Mouse (Mus musculus) megakaryocyte, adult 5-6 weeks (primary cell): ENCODE results near the gene Olfr1226. TPM values are rescaled to one million over a fixed set of nuclear protein-coding genes. Genes with fewer than 3 reads are reported as not detected.
"Not testable (repeated sequence)": the region's sequence is repeated elsewhere in the genome, so short reads cannot be mapped to it uniquely, and the experiment has no call there.

Source experiments
- ATAC-seq: 2 replicates; pipeline ENCODE4 v1.8.0; 2016; ENCODE audit warnings: mild to moderate bottlenecking, inconsistent platforms; ENCODE audit not compliant: poor library complexity, severe bottlenecking
- total RNA-seq, 2 experiments: library from RNA; stranded (forward) in 1 of 2; stranded (reverse) in 1 of 2; fragments of 153-499, 151-499 nt in 1 of 2; fragments of 221-1000, 200-1000 nt in 1 of 2; gene quantifications; 2 replicates each; pipeline versions ENCODE4 v1.2.3 to v1.2.4; 2015 to 2017

Olfr1226 gene
- total RNA-seq (2015): not detected in 2 replicates
- not detected in 2 replicates for total RNA-seq (2017)

DNA sequence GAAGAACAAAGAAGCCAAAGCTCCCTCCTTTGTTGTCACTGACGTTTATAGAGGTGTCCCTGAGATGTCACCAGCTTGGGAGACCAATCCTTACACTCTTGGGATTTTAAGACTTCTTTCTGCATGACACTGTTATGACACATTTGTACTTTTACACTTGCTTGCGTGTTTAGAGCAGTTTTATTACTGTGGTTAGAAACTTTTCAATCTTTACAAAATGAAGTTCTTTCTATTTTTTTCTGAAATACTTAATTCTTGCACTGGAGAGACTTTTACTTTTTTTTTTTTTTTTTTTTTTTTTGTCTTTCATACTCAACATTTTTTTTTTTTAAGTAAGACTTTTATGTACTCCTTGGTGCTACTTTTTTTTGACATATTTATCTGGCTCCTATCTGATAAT lies at the start of gene Olfr1226:
Gene Olfr1226 (minus strand): TSS at position 101 of the 400 bp plus-strand sequence.
- ATAC-seq: no peak

DNA sequence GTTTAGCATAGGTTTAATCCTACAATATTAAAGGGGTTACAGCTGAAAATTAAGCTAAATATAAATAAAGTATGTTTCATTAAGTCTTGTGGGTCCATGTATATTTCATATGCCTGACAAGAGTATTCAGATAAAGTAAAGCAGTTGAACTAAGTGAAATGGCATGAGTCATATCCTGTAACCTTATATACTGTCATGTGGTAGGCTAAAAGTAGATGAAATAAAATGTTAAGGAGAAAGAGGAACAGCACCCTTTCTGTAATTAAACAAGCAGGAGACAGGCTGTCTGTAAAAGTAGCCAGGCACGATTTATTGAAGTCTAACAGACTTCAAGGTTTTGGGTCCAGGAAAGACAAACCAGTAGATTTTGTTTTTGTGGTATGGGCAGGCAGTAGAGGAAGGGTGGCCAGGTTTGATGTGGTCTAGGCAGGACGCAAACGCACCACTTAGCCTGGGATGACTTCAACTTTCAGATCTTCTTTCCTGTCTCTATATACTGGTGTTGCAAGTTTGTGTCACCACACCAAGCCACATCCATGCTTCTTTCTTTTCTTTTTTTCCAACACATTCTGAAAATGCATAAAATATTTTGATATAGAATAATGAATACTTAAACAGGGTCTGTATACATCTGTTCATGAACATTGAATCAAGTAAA lies 3.4 kb downstream of the Olfr1226 start:
- peak; percentile 51; the same call in 1 of the 2 replicates for ATAC-seq

DNA sequence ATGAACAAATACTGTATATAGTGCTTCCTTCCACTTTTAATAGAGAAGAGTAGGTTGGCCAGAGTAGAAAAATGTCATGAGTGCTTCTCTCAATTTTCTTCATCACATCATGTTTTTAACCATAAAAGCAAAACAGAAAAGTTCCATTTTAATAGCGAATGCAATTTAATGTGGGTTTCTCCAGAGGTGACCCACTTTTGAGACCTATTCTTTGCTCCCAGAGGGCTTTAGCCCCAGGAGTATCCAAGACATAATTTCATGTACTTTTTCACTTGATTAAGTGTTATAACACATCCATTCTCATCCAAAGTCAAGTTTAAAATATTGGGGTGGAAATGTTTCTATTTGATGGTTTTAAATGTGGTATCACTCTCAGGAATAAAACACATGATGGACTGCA lies 25.3 kb downstream of the Olfr1226 start, which contains the start of gene Olfr1225:
Gene Olfr1225 (minus strand): TSS at position 101 of the 400 bp plus-strand sequence.
- no peak for ATAC-seq

DNA sequence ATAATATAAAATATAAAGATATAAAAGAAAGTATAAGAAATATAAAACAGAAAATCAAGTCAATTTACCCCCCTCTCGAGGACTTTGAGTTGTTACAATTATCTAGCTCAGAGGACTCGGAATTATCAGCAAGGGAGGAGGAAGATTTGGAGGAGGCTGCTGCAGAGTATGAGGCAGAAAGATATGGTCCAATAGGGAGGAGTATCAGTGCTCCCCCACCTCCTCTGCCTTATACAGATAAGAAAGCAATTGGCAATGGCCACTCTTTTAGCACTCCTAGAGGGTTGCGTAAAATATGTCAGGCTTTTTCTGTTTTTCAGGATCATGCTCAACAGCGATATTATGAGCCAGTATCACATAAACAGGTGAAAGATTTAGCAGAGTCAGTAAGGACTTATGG lies 35.1 kb downstream of the Olfr1226 start:
- not testable (repeated sequence) for ATAC-seq

DNA sequence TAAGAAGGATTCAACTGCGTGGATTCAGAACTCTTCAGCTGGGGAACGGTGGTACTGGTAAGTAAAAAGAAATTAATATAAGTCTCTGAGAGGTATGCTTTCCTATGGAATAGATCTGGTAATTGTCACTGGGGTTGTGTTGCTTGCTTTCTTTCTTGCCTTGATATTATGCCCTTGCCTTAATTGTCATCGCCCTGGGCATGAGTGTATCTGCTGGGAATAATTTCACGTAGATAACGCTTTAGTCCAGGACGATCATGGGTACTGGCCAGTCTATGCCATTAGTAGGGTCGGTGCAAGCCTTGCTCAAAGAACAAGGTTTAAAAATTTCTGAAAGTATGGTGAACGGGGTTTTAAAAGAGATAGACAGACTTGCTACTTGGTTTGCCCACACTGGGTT lies 35.9 kb downstream of the Olfr1226 start, which contains the start of gene Olfr1224-ps1:
Gene Olfr1224-ps1 (minus strand): TSS at position 101 of the 400 bp plus-strand sequence.
- not testable (repeated sequence) for ATAC-seq

DNA sequence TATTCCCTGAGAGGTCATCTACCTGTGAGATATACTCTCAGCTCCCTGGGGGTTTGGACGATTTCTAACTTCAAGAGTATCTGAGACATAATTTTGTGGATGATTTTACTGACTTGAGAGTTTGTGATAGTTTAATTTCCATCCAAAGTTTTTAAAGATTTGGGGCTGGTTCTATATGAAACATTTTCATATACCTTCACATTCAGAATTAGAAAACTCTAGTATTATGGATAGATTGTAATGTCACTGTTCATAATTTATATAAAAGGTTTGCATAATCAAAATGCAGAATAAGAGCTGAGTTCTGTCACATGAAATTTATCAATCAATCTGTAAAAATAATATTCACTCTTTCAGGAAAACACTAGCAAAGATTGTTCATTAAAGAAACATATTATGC lies 48.4 kb downstream of the Olfr1226 start, which contains the start of gene Olfr1223:
Gene Olfr1223 (minus strand): TSS at position 101 of the 400 bp plus-strand sequence.
- no peak for ATAC-seq

Other genes starting within 250 kb of the Olfr1226 start
- gene Olfr1212, start 246.1 kb downstream of the Olfr1226 start, total RNA-seq (2015): not detected in 2 replicates
- not detected in 2 replicates for gene Olfr1212, start 246.1 kb downstream of the Olfr1226 start, total RNA-seq (2017)
- not detected in 2 replicates for gene Gm13762, start 219.8 kb downstream of the Olfr1226 start, total RNA-seq (2015)
- not detected in 2 replicates for gene Gm13762, start 219.8 kb downstream of the Olfr1226 start, total RNA-seq (2017)
- gene Olfr1214, start 207.4 kb downstream of the Olfr1226 start, total RNA-seq (2015): not detected in 2 replicates
- not detected in 2 replicates for gene Olfr1214, start 207.4 kb downstream of the Olfr1226 start, total RNA-seq (2017)
- gene Olfr1215, start 193.1 kb downstream of the Olfr1226 start, total RNA-seq (2015): not detected in 2 replicates
- gene Olfr1215, start 193.1 kb downstream of the Olfr1226 start, total RNA-seq (2017): not detected in 2 replicates
- gene Olfr1216, start 181.7 kb downstream of the Olfr1226 start, total RNA-seq (2015): not detected in 2 replicates
- not detected in 2 replicates for gene Olfr1216, start 181.7 kb downstream of the Olfr1226 start, total RNA-seq (2017)
- gene Olfr1217, start 168.0 kb downstream of the Olfr1226 start, total RNA-seq (2015): not detected in 2 replicates
- not detected in 2 replicates for gene Olfr1217, start 168.0 kb downstream of the Olfr1226 start, total RNA-seq (2017)
- not detected in 2 replicates for gene Olfr1218, start 138.9 kb downstream of the Olfr1226 start, total RNA-seq (2015)
- not detected in 2 replicates for gene Olfr1218, start 138.9 kb downstream of the Olfr1226 start, total RNA-seq (2017)
- not detected in 2 replicates for gene Olfr1219, start 116.5 kb downstream of the Olfr1226 start, total RNA-seq (2015)
- gene Olfr1219, start 116.5 kb downstream of the Olfr1226 start, total RNA-seq (2017): not detected in 2 replicates
- not detected in 2 replicates for gene Olfr1220, start 93.2 kb downstream of the Olfr1226 start, total RNA-seq (2015)
- gene Olfr1220, start 93.2 kb downstream of the Olfr1226 start, total RNA-seq (2017): not detected in 2 replicates
- gene Olfr1221, start 82.8 kb downstream of the Olfr1226 start, total RNA-seq (2015): not detected in 2 replicates
- gene Olfr1221, start 82.8 kb downstream of the Olfr1226 start, total RNA-seq (2017): not detected in 2 replicates
- not detected in 2 replicates for gene Olfr1222, start 67.0 kb downstream of the Olfr1226 start, total RNA-seq (2015)
- not detected in 2 replicates for gene Olfr1222, start 67.0 kb downstream of the Olfr1226 start, total RNA-seq (2017)
- not detected in 2 replicates for gene Olfr1223, start 48.5 kb downstream of the Olfr1226 start, total RNA-seq (2015)
- gene Olfr1223, start 48.5 kb downstream of the Olfr1226 start, total RNA-seq (2017): not detected in 2 replicates
- not detected in 2 replicates for gene Olfr1224-ps1, start 36.0 kb downstream of the Olfr1226 start, total RNA-seq (2015)
- not detected in 2 replicates for gene Olfr1224-ps1, start 36.0 kb downstream of the Olfr1226 start, total RNA-seq (2017)
- not detected in 2 replicates for gene Olfr1225, start 25.4 kb downstream of the Olfr1226 start, total RNA-seq (2015)
- not detected in 2 replicates for gene Olfr1225, start 25.4 kb downstream of the Olfr1226 start, total RNA-seq (2017)
- not detected in 2 replicates for gene Olfr1228, start 54.0 kb upstream of the Olfr1226 start, total RNA-seq (2015)
- not detected in 2 replicates for gene Olfr1228, start 54.0 kb upstream of the Olfr1226 start, total RNA-seq (2017)
- gene Olfr1229, start 88.0 kb upstream of the Olfr1226 start, total RNA-seq (2015): not detected in 2 replicates
- not detected in 2 replicates for gene Olfr1229, start 88.0 kb upstream of the Olfr1226 start, total RNA-seq (2017)
- not detected in 2 replicates for gene Olfr1230, start 97.2 kb upstream of the Olfr1226 start, total RNA-seq (2015)
- gene Olfr1230, start 97.2 kb upstream of the Olfr1226 start, total RNA-seq (2017): not detected in 2 replicates
- not detected in 2 replicates for gene Olfr1231, start 107.0 kb upstream of the Olfr1226 start, total RNA-seq (2015)
- gene Olfr1231, start 107.0 kb upstream of the Olfr1226 start, total RNA-seq (2017): not detected in 2 replicates
- not detected in 2 replicates for gene Olfr1232, start 129.6 kb upstream of the Olfr1226 start, total RNA-seq (2015)
- gene Olfr1232, start 129.6 kb upstream of the Olfr1226 start, total RNA-seq (2017): not detected in 2 replicates
- gene Olfr1233, start 142.3 kb upstream of the Olfr1226 start, total RNA-seq (2015): not detected in 2 replicates
- gene Olfr1233, start 142.3 kb upstream of the Olfr1226 start, total RNA-seq (2017): not detected in 2 replicates
- not detected in 2 replicates for gene Olfr1234, start 164.8 kb upstream of the Olfr1226 start, total RNA-seq (2015)
- not detected in 2 replicates for gene Olfr1234, start 164.8 kb upstream of the Olfr1226 start, total RNA-seq (2017)
- not detected in 2 replicates for gene Olfr1238, start 209.6 kb upstream of the Olfr1226 start, total RNA-seq (2015)
- gene Olfr1238, start 209.6 kb upstream of the Olfr1226 start, total RNA-seq (2017): 0.04 TPM in 1 of 2 replicates, not detected in the other
- gene Olfr1239, start 220.4 kb upstream of the Olfr1226 start, total RNA-seq (2015): not detected in 2 replicates
- not detected in 2 replicates for gene Olfr1239, start 220.4 kb upstream of the Olfr1226 start, total RNA-seq (2017)
- gene Olfr1240, start 243.0 kb upstream of the Olfr1226 start, total RNA-seq (2015): not detected in 2 replicates
- gene Olfr1240, start 243.0 kb upstream of the Olfr1226 start, total RNA-seq (2017): not detected in 2 replicates